In the genomic region with DNA sequence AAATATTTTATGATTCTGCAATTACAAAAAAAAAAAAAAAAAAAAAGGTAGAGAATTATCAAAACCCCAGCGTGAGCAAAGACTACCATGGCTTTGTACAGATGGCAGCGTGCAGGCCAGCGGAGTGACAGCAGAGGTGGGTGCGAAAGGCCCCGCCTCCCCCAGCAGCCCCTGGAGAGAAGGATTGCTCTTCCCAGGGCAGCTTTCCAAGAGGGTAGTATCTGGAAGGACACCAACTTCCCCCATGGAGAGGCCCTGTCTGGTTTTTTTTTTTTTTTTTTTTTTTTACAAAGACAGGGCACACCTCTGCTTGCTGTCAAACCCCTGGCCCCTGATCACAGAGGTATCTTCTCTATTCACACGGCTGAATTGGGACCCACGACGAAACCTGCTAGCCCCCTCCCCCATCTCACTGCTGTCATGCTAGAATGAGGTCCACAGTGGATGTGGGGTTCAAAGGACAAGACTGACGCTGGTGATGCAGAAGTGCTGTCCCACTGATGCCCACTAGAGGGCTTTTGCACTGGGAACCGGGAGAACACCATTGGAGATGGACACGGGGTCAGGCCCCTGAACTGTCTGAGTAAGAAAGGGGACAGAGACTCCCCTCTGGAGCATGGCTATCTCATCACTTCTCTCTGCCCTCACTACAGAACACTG, we compare ENCODE assay signal across 8 mouse cellular contexts.
DNase-seq lines count a peak whose midpoint lies in the region; ATAC-seq and TF ChIP-seq lines count a peak whose summit lies in the region.

No protein-coding gene starts in this region.

- 0 out of 2 replicates have a peak, but pooled peaks have one; percentile 48 for ATAC-seq in embryonic facial prominence, embryonic 15.5 days (ENCODE audit: insufficient number of reproducible peaks, low FRiP score, low TSS enrichment, low read depth)
- no peak for ATAC-seq in hindbrain, embryonic 12.5 days (ENCODE audit: low FRiP score)
- no peak for ATAC-seq in neural tube, embryonic 12.5 days (ENCODE audit: low FRiP score, low read depth)

- H3K4me1 ChIP-seq in testis, adult 2 months (ENCODE audit: control insufficient read depth, insufficient read depth, low read length), result no peaks in the 10 kb centered on the region
- peaks cover 17% of the 10 kb centered on the region for H3K4me1 ChIP-seq in embryonic facial prominence, embryonic 15.5 days
- H3K4me1 ChIP-seq in hindbrain, embryonic 12.5 days, result peaks cover 89% of the 10 kb centered on the region
- H3K4me1 ChIP-seq in liver, adult 2 months (ENCODE audit: control insufficient read depth, insufficient read depth, low read length), result no peaks in the 10 kb centered on the region
- peaks cover 74% of the 10 kb centered on the region for H3K4me1 ChIP-seq in neural tube, embryonic 12.5 days

- H3K9me3 ChIP-seq in embryonic facial prominence, embryonic 15.5 days (replicated peaks), result no peaks in the 10 kb centered on the region
- no peaks in the 10 kb centered on the region for H3K9me3 ChIP-seq in hindbrain, embryonic 12.5 days (replicated peaks)
- H3K9me3 ChIP-seq in neural tube, embryonic 12.5 days, result no peaks in the 10 kb centered on the region

- no peak for TF ChIP-seq POLR2A in testis, adult 2 months (IDR thresholded peaks at IDR 0.05; ENCODE audit: control insufficient read depth, low read depth, low read length)
- no peak for TF ChIP-seq POLR2A in liver, adult 2 months (IDR thresholded peaks at IDR 0.05; ENCODE audit: extremely low read depth, insufficient read depth, low read length)

- no peaks in the 10 kb centered on the region for H3K36me3 ChIP-seq in testis, adult 2 months (ENCODE audit: control insufficient read depth, insufficient read depth, low read length)
- H3K36me3 ChIP-seq in embryonic facial prominence, embryonic 15.5 days, result no peaks in the 10 kb centered on the region
- H3K36me3 ChIP-seq in hindbrain, embryonic 12.5 days, result no peaks in the 10 kb centered on the region
- H3K36me3 ChIP-seq in liver, adult 2 months (ENCODE audit: control insufficient read depth, insufficient read depth, low read length), result no peaks in the 10 kb centered on the region
- H3K36me3 ChIP-seq in neural tube, embryonic 12.5 days, result no peaks in the 10 kb centered on the region

- H3K27ac ChIP-seq in testis, adult 2 months (ENCODE audit: control insufficient read depth, insufficient read depth, low read depth, low read length), result no peak overlapping the region
- H3K27ac ChIP-seq in embryonic facial prominence, embryonic 15.5 days (replicated peaks), result no peak overlapping the region
- H3K27ac ChIP-seq in hindbrain, embryonic 12.5 days, result peak overlapping the region; percentile 55; the same call in 1 of the 2 replicates
- no peak overlapping the region for H3K27ac ChIP-seq in liver, adult 2 months (replicated peaks; ENCODE audit: insufficient read depth, low read depth, low read length)
- H3K27ac ChIP-seq in neural tube, embryonic 12.5 days, result 0 out of 2 replicates have a peak overlapping the region, but pooled peaks have one; percentile 38

- no peaks in the 10 kb centered on the region for H3K79me2 ChIP-seq in liver, adult 2 months (ENCODE audit: control insufficient read depth, insufficient read depth, low read length)

- peak; percentile 80; the same call in 1 of the 2 replicates for TF ChIP-seq CTCF in testis, adult 2 months (IDR thresholded peaks at IDR 0.05; ENCODE audit: control insufficient read depth, insufficient read depth, insufficient replicate concordance, low read depth, low read length)
- peak; percentile 84 for TF ChIP-seq CTCF in liver, adult 2 months (IDR thresholded peaks at IDR 0.05; ENCODE audit: low read depth, low read length)

- 43% methylated on average over 11 of the region's 11 CpGs for WGBS in embryonic facial prominence, embryonic 15.5 days
- 38% methylated on average over 11 of the region's 11 CpGs for WGBS in hindbrain, embryonic 12.5 days
- 40% methylated on average over 11 of the region's 11 CpGs for WGBS in liver, adult 2 months
- WGBS in neural tube, embryonic 12.5 days, result 27% methylated on average over 11 of the region's 11 CpGs

- H3K4me2 ChIP-seq in embryonic facial prominence, embryonic 15.5 days (replicated peaks), result no peak overlapping the region
- H3K4me2 ChIP-seq in hindbrain, embryonic 12.5 days (replicated peaks), result no peak overlapping the region
- H3K4me2 ChIP-seq in neural tube, embryonic 12.5 days (replicated peaks), result no peak overlapping the region; the same call in 1 of the 2 replicates

- no peak overlapping the region for H3K9ac ChIP-seq in embryonic facial prominence, embryonic 15.5 days
- no peak overlapping the region for H3K9ac ChIP-seq in hindbrain, embryonic 12.5 days
- no peak overlapping the region for H3K9ac ChIP-seq in liver, adult 2 months (ENCODE audit: low read depth, low read length)
- no peak overlapping the region for H3K9ac ChIP-seq in neural tube, embryonic 12.5 days

- no peaks in the 10 kb centered on the region for H3K27me3 ChIP-seq in testis, adult 2 months (ENCODE audit: control insufficient read depth, insufficient read depth, low read length)
- peaks cover 6% of the 10 kb centered on the region; the same call in 1 of the 2 replicates for H3K27me3 ChIP-seq in embryonic facial prominence, embryonic 15.5 days
- no peaks in the 10 kb centered on the region for H3K27me3 ChIP-seq in hindbrain, embryonic 12.5 days
- 0 out of 2 replicates have a peak, but pooled peaks cover 7% of the 10 kb centered on the region for H3K27me3 ChIP-seq in liver, adult 2 months (ENCODE audit: control insufficient read depth, insufficient read depth, low read length)
- no peaks in the 10 kb centered on the region for H3K27me3 ChIP-seq in neural tube, embryonic 12.5 days (replicated peaks)

- no peak overlapping the region for H3K4me3 ChIP-seq in testis, adult 2 months (ENCODE audit: control insufficient read depth, low read depth, low read length)
- no peak overlapping the region for H3K4me3 ChIP-seq in embryonic facial prominence, embryonic 15.5 days (replicated peaks)
- no peak overlapping the region for H3K4me3 ChIP-seq in hindbrain, embryonic 12.5 days
- no peak overlapping the region for H3K4me3 ChIP-seq in liver, adult 2 months (ENCODE audit: insufficient read depth, low read depth, low read length)
- H3K4me3 ChIP-seq in neural tube, embryonic 12.5 days, result no peak overlapping the region

- DNase-seq in testis, postnatal 14 days (ENCODE audit: low spot score), result no peak
- peak; percentile 63 to 68 for DNase-seq in adrenal gland, postnatal 36 days
- DNase-seq in liver, adult 2 months (ENCODE audit: extremely low read depth, low read depth, low spot score), result peak; percentile 49
- DNase-seq in T-cell, adult 2 months (ENCODE audit: low spot score), result no peak

Comparison
In these comparisons a context has a peak if more than half of its experiments do, and no peak if none do; other contexts are left out.
1. H3K27ac ChIP-seq: peak in hindbrain, embryonic 12.5 days (single experiment) and neural tube, embryonic 12.5 days (single experiment); none in testis, adult 2 months (single experiment), embryonic facial prominence, embryonic 15.5 days (single experiment) and liver, adult 2 months (single experiment).
2. DNase-seq: peak in adrenal gland, postnatal 36 days (2 of 2) and liver, adult 2 months (single experiment); none in testis, postnatal 14 days (single experiment) and T-cell, adult 2 months (single experiment).